Mouse (Mus musculus) skeletal muscle tissue, adult 2 months (tissue): ENCODE data around the gene Phox2b.

Experiments used
- DNase-seq: peaks from one replicate; pipeline ENCODE4 v3.0.0-alpha.2; 2012; ENCODE audit warnings: low read depth, low spot score

Gene Phox2b

DNA sequence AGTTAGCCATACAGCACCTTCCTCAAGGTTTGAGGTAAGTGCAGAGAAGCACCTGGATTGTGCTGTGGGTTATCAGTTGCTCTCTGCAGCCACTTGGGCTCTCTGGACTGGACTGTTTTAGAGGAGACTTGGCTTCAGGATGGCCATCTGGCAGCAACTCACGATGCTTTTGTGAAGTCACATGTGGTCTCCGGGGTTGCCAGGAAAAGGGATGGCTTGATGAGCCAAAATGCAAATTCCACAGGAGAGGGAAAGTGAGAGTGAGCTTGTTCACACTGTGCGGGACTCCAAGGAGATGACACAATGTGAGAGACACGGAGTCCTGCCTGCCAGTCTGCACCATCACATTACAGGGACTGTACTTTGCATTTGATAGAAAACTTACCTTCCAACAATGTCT, 7.3 kb downstream of the Phox2b start:
- DNase-seq, result no peak

DNA sequence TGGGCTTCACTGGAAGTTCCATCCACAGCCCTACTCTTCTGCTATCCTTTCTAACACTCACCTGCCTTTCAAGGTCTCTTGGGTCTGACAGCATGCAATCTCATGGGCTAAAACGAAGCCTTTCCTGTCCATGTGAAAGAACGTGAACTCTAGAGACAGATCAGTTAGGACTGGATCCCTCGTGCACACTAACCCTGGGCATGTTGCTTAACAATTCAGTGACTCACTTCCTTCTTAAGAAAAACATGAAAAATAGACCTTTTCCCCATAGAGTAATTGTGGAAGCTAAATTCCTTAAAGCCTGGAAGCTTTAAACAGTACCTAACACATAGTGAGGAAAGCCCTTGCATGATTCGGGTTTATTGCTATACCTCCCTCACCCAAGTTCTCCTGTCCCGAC, 8.2 kb downstream of the Phox2b start:
- no peak for DNase-seq

DNA sequence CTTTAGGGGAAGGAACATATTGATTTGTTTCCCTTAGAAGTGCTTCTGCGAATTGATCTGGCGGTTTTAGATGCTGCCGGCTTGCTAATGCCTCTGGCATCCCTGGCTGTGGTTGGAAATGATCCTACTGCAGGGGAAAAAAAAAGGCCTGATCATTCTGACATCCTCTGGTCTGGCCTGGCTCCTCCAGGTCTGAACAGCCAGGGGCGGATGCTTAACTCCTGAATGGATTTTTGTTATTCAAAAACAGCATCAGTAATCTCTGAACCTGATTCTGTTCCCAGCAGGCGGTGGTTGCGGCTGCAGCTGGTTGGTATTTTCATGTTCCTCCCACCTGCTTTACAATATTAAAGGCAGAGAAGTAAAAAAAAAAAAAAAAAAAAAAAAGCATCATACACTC, 16.0 kb downstream of the Phox2b start:
- no peak for DNase-seq

DNA sequence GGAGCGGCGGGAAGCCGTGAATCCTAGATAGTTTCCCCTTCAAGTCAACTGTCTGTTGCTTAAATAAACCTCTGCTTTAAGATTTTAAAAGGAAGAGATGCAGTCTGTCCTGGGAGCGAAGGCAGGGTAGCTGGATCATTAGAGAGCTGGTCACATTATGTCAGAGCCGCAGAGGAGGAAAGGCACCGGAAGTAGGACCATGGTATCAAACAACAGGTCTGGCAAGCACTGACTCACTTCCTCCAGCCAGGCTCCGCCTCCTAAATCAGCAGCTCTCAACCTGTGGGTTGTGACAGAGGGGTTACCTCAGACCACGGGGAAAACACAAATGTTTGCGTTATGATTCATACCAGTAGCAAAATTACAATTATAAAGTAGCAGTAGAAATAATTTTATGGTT, 35.5 kb downstream of the Phox2b start:
- DNase-seq, result no peak

DNA sequence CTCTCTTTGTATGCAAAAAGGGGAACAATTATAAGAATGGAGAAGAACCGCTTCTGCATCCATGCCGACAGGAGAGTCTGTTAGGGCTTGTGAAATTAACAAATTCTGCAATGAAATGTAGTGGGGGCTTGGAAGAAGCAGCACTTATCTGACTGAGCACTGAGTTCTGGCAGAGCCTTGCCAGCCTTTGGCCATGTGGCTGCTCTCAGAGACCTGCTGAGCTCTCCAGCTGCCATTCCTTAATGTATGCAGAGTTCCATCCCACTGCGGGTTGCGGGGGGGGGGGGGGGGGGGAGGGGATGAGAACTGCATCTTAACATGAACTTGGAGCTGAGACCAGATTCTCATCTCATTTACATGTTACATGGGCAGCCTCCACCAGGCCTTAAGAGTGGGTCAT, 38.6 kb downstream of the Phox2b start:
- no peak for DNase-seq

DNA sequence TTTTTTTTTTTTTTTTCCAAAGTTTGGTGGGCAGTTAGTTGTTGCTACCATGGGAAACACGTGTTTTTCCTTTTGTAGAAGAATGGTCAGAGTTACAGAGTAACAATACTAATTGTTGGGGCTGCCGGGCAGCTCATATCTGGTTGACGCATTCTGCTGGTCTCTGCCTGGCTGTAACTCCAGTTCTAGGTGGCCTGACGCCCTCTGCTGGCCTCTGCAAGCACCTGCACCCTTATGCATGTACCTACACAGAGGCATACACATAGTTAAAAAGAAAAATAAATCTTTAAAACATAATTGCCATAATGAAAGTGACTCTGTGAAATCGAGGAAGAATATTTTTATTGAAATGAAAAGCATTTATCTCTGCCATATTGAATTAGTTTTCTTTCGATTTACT, 41.3 kb downstream of the Phox2b start:
- no peak for DNase-seq

DNA sequence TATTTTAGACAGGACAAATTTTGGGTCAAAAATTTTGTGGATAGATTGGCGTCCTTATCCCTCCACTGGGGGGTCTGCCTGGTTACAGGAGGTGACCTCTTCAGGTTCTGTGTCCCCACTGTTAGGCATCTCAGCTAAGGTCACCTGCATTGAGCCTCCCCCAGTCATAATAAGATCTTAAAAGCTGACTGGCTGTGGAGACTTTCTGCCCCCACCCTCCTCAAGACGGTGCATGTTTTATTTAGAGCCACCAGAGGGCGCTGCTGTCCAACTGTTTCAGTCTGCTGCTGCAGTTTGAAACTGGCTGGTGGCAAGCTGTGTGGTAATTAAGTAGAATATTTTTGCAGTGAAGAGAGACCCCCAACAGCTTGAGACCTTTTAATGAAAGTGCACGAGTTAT, 51.1 kb downstream of the Phox2b start:
- DNase-seq, result peak; percentile 53
